Mouse (Mus musculus) megakaryocyte, embryonic 14.5 days (primary cell): Measurements from ENCODE around the gene Eomes. TPM values are rescaled to one million over a fixed set of nuclear protein-coding genes. Genes with fewer than 3 reads are reported as not detected.

Experiments
- H3K27me3 ChIP-seq: replicated peaks from 2 replicates; pipeline ENCODE3; 2012; ENCODE audit warnings: inconsistent platforms
- H3K36me3 ChIP-seq: replicated peaks from 2 replicates; pipeline ENCODE3; 2012; ENCODE audit warnings: low read length, inconsistent platforms, mixed read lengths
- H3K4me1 ChIP-seq: 2 replicates; pipeline ENCODE4 v1.6.1; 2012; ENCODE audit warnings: inconsistent platforms
- H3K4me3 ChIP-seq: replicated peaks from 2 replicates; pipeline ENCODE3; 2012; ENCODE audit warnings: moderate library complexity, mild to moderate bottlenecking, inconsistent platforms
- H3K9me3 ChIP-seq: 2 replicates; pipeline ENCODE4 v1.6.1; 2012; ENCODE audit warnings: inconsistent platforms
- FLI1 ChIP-seq: IDR thresholded peaks from 2 replicates; pipeline ENCODE4 v1.6.1; 2012; ENCODE audit warnings: low read length, inconsistent platforms, mixed read lengths
- GATA1 ChIP-seq: IDR thresholded peaks from 3 replicates; pipeline ENCODE4 v1.6.1; 2012; ENCODE audit warnings: mixed read lengths, low read length, inconsistent platforms, borderline replicate concordance
- polyA plus RNA-seq: library from polyadenylated mRNA; stranded (reverse); fragments of >175 nt; gene quantifications from 2 replicates; pipeline ENCODE4 v1.2.3, GENCODE M21; 2012; ENCODE audit warnings: low replicate concordance; ENCODE audit not compliant: insufficient read depth

Eomes gene
- not detected in 2 replicates for polyA plus RNA-seq

- Histone ChIP-seq H3K36me3 (no peaks in the 10 kb centered on the region), H3K4me3 (peak within 1 kb of the TSS; percentile 90), H3K9me3 (no peaks in the 10 kb centered on the region), H3K27me3 (peaks cover 85% of the 10 kb centered on the region), H3K4me1 (peaks cover 42% of the 10 kb centered on the region)
- no peak for TF ChIP-seq FLI1
- no peak for TF ChIP-seq GATA1
Measured at GRCm38 (mm10) chr9:118477961-118478360, at the start of gene Eomes. Gene Eomes, plus strand, starts transcription at chr9:118478212.

- TF ChIP-seq GATA1: no peak
- no peak for TF ChIP-seq FLI1
- Histone ChIP-seq H3K27me3 (peaks cover 9% of the 10 kb centered on the region), H3K4me3 (no peak overlapping the region), H3K9me3 (no peaks in the 10 kb centered on the region), H3K36me3 (no peaks in the 10 kb centered on the region), H3K4me1 (no peaks in the 10 kb centered on the region)
Measured at GRCm38 (mm10) chr9:118444809-118445208, 33.2 kb upstream of the Eomes start.

GRCm38 (mm10) chr9:118449336-118449735 is 28.7 kb upstream of the Eomes start:
- Histone ChIP-seq H3K27me3 (peaks cover 14% of the 10 kb centered on the region), H3K4me3 (no peak overlapping the region), H3K4me1 (peaks cover 3% of the 10 kb centered on the region; the same call in 1 of the 2 replicates), H3K9me3 (no peaks in the 10 kb centered on the region), H3K36me3 (no peaks in the 10 kb centered on the region)
- TF ChIP-seq FLI1: no peak
- no peak for TF ChIP-seq GATA1

- Histone ChIP-seq H3K27me3 (peaks cover 24% of the 10 kb centered on the region), H3K9me3 (no peaks in the 10 kb centered on the region), H3K4me3 (peak overlapping the region; percentile 88), H3K4me1 (peaks cover 3% of the 10 kb centered on the region; the same call in 1 of the 2 replicates), H3K36me3 (no peaks in the 10 kb centered on the region)
- no peak for TF ChIP-seq GATA1
- no peak for TF ChIP-seq FLI1
Measured at GRCm38 (mm10) chr9:118453427-118453826, 24.6 kb upstream of the Eomes start.

GRCm38 (mm10) chr9:118455188-118455845 is 22.7 kb upstream of the Eomes start:
- peaks cover 3% of the 10 kb centered on the region; the same call in 1 of the 2 replicates for H3K4me1 ChIP-seq
- no peaks in the 10 kb centered on the region for H3K36me3 ChIP-seq
- no peak for TF ChIP-seq GATA1
- TF ChIP-seq FLI1: no peak
- H3K27me3 ChIP-seq: peaks cover 25% of the 10 kb centered on the region
- no peak overlapping the region for H3K4me3 ChIP-seq
- no peaks in the 10 kb centered on the region for H3K9me3 ChIP-seq

GRCm38 (mm10) chr9:118456405-118456804 is 21.6 kb upstream of the Eomes start:
- H3K4me3 ChIP-seq: no peak overlapping the region
- no peaks in the 10 kb centered on the region for H3K36me3 ChIP-seq
- H3K9me3 ChIP-seq: no peaks in the 10 kb centered on the region
- TF ChIP-seq FLI1: no peak
- TF ChIP-seq GATA1: no peak
- H3K27me3 ChIP-seq: peaks cover 24% of the 10 kb centered on the region
- peaks cover 3% of the 10 kb centered on the region; the same call in 1 of the 2 replicates for H3K4me1 ChIP-seq

- H3K4me3 ChIP-seq: no peak overlapping the region
- TF ChIP-seq FLI1 (no peak), GATA1 (no peak)
- no peaks in the 10 kb centered on the region for H3K36me3 ChIP-seq
- H3K27me3 ChIP-seq: peaks cover 24% of the 10 kb centered on the region
- H3K9me3 ChIP-seq: no peaks in the 10 kb centered on the region
- peaks cover 3% of the 10 kb centered on the region; the same call in 1 of the 2 replicates for H3K4me1 ChIP-seq
Measured at GRCm38 (mm10) chr9:118458039-118458438, 20.0 kb upstream of the Eomes start.

- H3K27me3 ChIP-seq: peaks cover 25% of the 10 kb centered on the region
- no peak overlapping the region for H3K4me3 ChIP-seq
- no peaks in the 10 kb centered on the region for H3K9me3 ChIP-seq
- H3K36me3 ChIP-seq: no peaks in the 10 kb centered on the region
- no peaks in the 10 kb centered on the region; the same call in none of the 2 replicates for H3K4me1 ChIP-seq
- TF ChIP-seq GATA1 (no peak), FLI1 (no peak)
Measured at GRCm38 (mm10) chr9:118464031-118464430, 14.0 kb upstream of the Eomes start.

GRCm38 (mm10) chr9:118468301-118468700 is 9.7 kb upstream of the Eomes start:
- no peak overlapping the region for H3K4me3 ChIP-seq
- H3K4me1 ChIP-seq: peaks cover 7% of the 10 kb centered on the region
- no peaks in the 10 kb centered on the region for H3K36me3 ChIP-seq
- no peaks in the 10 kb centered on the region for H3K9me3 ChIP-seq
- peaks cover 50% of the 10 kb centered on the region for H3K27me3 ChIP-seq
- no peak for TF ChIP-seq GATA1
- TF ChIP-seq FLI1: no peak

- Histone ChIP-seq H3K4me1 (peaks cover 7% of the 10 kb centered on the region), H3K9me3 (no peaks in the 10 kb centered on the region), H3K27me3 (peaks cover 51% of the 10 kb centered on the region), H3K4me3 (peak overlapping the region; percentile 71), H3K36me3 (no peaks in the 10 kb centered on the region)
- TF ChIP-seq GATA1: no peak
- TF ChIP-seq FLI1: no peak
Measured at GRCm38 (mm10) chr9:118469272-118469671, 8.7 kb upstream of the Eomes start.

- H3K4me3 ChIP-seq: no peak overlapping the region
- H3K36me3 ChIP-seq: no peaks in the 10 kb centered on the region
- TF ChIP-seq GATA1 (no peak), FLI1 (no peak)
- peaks cover 66% of the 10 kb centered on the region for H3K27me3 ChIP-seq
- H3K4me1 ChIP-seq: peaks cover 9% of the 10 kb centered on the region
- no peaks in the 10 kb centered on the region for H3K9me3 ChIP-seq
Measured at GRCm38 (mm10) chr9:118471296-118471695, 6.7 kb upstream of the Eomes start.
